Mouse (Mus musculus): ENCODE measurements around the gene Sytl2.

- TF ChIP-seq CTCF (IDR thresholded peaks at IDR 0.05; ENCODE audit: extremely low read depth, insufficient read depth, insufficient read length, insufficient replicate concordance) (no peak), POLR2A (IDR thresholded peaks at IDR 0.05; ENCODE audit: low read depth, low read length) (no peak)
Measured at GRCm38 (mm10) chr7:90306968-90307367, 4.9 kb downstream of the Sytl2 start.
